Mouse (Mus musculus) hematopoietic multipotent progenitor cell, adult 10-12 weeks (in vitro differentiated cells): Measurements from ENCODE around the gene Gm6121. TPM values are rescaled to one million over a fixed set of nuclear protein-coding genes. Genes with fewer than 3 reads are reported as not detected.

Experiments
- polyA plus RNA-seq: library from polyadenylated mRNA; stranded (reverse); fragments of >175 nt; gene quantifications from 2 replicates; pipeline ENCODE4 v1.2.3, GENCODE M21; 2012; ENCODE audit warnings: low replicate concordance

Gm6121 gene
- not detected in 2 replicates for polyA plus RNA-seq

DNA sequence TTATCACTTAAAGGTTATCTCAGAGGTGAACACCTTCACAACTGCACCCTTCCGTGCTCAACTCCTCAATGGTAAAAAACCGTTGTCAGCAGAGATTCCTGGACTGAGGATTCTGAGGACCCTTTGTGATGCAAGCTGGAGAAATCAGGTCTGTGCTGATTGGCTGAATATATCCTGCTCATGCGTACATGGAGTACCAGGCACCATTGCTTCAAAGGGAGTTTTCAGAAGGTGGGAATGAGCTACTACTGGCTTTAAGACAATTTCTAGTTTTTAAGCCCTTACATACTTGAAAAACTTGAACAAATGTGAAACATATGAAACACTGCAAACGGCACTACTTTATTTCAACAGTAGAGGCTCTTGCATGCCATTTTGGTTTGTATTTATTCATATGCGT is at the start of gene Gm6121:
Gene Gm6121 (minus strand): TSS at position 101 of the 400 bp plus-strand sequence.

Other genes with a start within 250 kb of the Gm6121 start
- not detected in 2 replicates for gene Gm14525, start 233.1 kb downstream of the Gm6121 start, polyA plus RNA-seq